Mouse (Mus musculus): ENCODE results near the gene Rps7. TPM values are rescaled to one million over a fixed set of nuclear protein-coding genes. Genes with fewer than 3 reads are reported as not detected.

Gene Rps7
- polyA plus RNA-seq, 1 experiment from 2014 or later: 621 TPM

DNA sequence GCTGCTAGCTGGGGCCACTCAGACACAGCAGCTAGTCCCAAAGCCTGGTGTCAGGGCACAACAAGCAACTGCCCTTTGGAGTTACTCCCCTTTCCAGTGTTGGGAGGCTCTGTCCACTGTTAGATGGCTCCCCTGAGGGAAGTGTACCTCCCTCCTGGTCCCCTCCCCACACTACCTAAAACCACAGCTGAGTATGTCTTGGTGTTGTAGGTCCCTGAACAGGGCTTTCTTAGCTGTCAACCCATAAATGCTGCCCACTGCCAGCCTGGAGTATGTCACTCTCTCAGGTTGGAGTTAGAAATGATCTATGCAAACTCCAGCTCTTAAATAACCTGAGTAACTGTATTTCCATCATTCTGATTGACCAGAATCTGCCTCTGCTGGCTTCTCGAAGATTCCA lies 13.1 kb downstream of the Rps7 start:
- Histone ChIP-seq H3K4me1 (replicated peaks; ENCODE audit: control insufficient read depth, insufficient read depth, low read length) (no peaks in the 10 kb centered on the region; the same call in 1 of the 2 replicates), H3K36me3 (replicated peaks; ENCODE audit: control insufficient read depth, insufficient read depth) (no peaks in the 10 kb centered on the region), H3K27me3 (ENCODE audit: control insufficient read depth, insufficient read depth, low read length) (no peaks in the 10 kb centered on the region), H3K27ac (no peak overlapping the region), H3K4me2 (replicated peaks) (no peak overlapping the region), H3K4me3 (replicated peaks; ENCODE audit: low read length) (no peak overlapping the region), H3K9ac (no peak overlapping the region), H3K9me3 (ENCODE audit: control insufficient read depth, low read length) (no peaks in the 10 kb centered on the region)
- ATAC-seq (ENCODE audit: low FRiP score) (no peak), DNase-seq (ENCODE audit: low spot score) (no peak)
- 86% methylated on average over 1 of the region's 1 CpGs for WGBS

DNA sequence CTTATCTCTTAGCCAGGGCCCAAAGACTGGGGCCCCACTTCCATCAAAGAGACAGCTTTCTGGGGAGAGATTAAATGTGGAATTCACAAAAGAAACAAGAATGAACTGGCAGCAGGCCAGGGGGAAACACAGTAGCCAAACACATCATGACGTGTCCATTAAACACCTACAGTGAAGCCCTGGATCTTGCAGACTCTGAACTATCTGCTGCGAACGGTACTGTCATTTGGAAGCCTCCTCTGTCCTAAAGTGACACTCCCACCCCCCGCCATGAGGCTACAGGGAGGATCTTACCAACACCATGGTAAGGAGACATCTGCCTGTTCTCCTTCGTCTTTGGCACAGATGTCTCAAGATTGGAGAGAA lies 13.6 kb downstream of the Rps7 start:
- no peak overlapping the region for H3K4me2 ChIP-seq (replicated peaks)
- no peaks in the 10 kb centered on the region for H3K9me3 ChIP-seq (ENCODE audit: control insufficient read depth, low read length)
- DNase-seq (ENCODE audit: low spot score): no peak
- no peak overlapping the region for H3K27ac ChIP-seq
- no peak overlapping the region for H3K9ac ChIP-seq
- ATAC-seq (ENCODE audit: low FRiP score): no peak
- no peaks in the 10 kb centered on the region for H3K27me3 ChIP-seq (ENCODE audit: control insufficient read depth, insufficient read depth, low read length)
- H3K4me3 ChIP-seq (replicated peaks; ENCODE audit: low read length): no peak overlapping the region
- no peaks in the 10 kb centered on the region; the same call in 1 of the 2 replicates for H3K4me1 ChIP-seq (replicated peaks; ENCODE audit: control insufficient read depth, insufficient read depth, low read length)
- H3K36me3 ChIP-seq (replicated peaks; ENCODE audit: control insufficient read depth, insufficient read depth): no peaks in the 10 kb centered on the region
- 52% methylated on average over 5 of the region's 5 CpGs for WGBS

- H3K9me3 ChIP-seq (ENCODE audit: control insufficient read depth, low read length): no peaks in the 10 kb centered on the region
- no peaks in the 10 kb centered on the region; the same call in 1 of the 2 replicates for H3K4me1 ChIP-seq (replicated peaks; ENCODE audit: control insufficient read depth, insufficient read depth, low read length)
- 23% methylated on average over 7 of the region's 7 CpGs for WGBS
- H3K4me3 ChIP-seq (replicated peaks; ENCODE audit: low read length): no peak overlapping the region
- H3K27me3 ChIP-seq (ENCODE audit: control insufficient read depth, insufficient read depth, low read length): no peaks in the 10 kb centered on the region
- H3K27ac ChIP-seq: no peak overlapping the region
- no peaks in the 10 kb centered on the region for H3K36me3 ChIP-seq (replicated peaks; ENCODE audit: control insufficient read depth, insufficient read depth)
- H3K4me2 ChIP-seq (replicated peaks): no peak overlapping the region
- DNase-seq (ENCODE audit: low spot score): no peak
- no peak overlapping the region for H3K9ac ChIP-seq
- no peak for ATAC-seq (ENCODE audit: low FRiP score)
Measured at GRCm38 (mm10) chr12:28621451-28622166, 14.1 kb downstream of the Rps7 start.

DNA sequence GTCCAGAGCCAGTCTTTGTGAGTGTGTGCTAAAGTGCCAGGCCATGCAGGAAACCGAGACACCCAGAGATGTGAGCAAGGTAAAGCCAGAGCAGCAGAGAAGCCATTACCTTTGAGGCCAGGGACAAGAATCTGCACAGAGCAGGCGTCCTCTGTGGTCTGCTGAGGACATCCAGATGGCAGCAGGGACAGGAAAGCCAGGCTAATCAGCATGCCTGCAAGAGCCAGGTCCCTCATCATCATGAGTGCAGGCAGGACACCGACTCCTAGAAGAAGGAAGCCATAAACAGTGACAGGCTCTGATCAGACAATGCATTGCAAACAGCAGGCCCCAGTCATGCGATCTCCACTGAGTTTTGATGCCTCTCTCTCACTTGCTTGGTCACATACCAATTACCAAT lies 18.5 kb downstream of the Rps7 start:
- H3K27me3 ChIP-seq (ENCODE audit: control insufficient read depth, insufficient read depth, low read length): no peaks in the 10 kb centered on the region
- no peak overlapping the region for H3K4me3 ChIP-seq (replicated peaks; ENCODE audit: low read length)
- H3K4me2 ChIP-seq (replicated peaks): no peak overlapping the region
- ATAC-seq (ENCODE audit: low FRiP score) (no peak), DNase-seq (ENCODE audit: low spot score) (no peak)
- H3K9ac ChIP-seq: no peak overlapping the region
- H3K27ac ChIP-seq: no peak overlapping the region
- no peaks in the 10 kb centered on the region; the same call in 1 of the 2 replicates for H3K4me1 ChIP-seq (replicated peaks; ENCODE audit: control insufficient read depth, insufficient read depth, low read length)
- no peaks in the 10 kb centered on the region for H3K36me3 ChIP-seq (replicated peaks; ENCODE audit: control insufficient read depth, insufficient read depth)
- WGBS: 77% methylated on average over 4 of the region's 4 CpGs
- H3K9me3 ChIP-seq (ENCODE audit: control insufficient read depth, low read length): no peaks in the 10 kb centered on the region

DNA sequence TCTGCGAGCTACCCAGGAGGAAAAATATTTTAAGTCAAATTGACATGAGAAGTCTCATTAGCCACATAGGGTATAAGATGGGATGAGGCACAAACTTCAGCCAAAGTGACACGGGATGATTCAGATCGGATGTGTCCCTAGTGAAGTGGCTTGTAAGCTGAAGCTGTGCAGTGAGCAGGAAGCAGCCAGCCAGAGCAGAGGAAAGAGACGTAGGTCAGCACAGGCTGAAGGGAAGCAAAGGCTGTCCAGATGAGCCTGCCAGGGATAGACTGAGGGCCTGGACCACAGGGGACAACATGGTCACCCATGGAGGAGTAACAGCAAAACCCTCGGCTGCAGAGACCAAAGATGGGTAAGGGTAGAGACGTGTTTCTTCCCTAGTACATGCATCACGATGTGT lies 21.4 kb downstream of the Rps7 start:
- H3K4me1 ChIP-seq (replicated peaks; ENCODE audit: control insufficient read depth, insufficient read depth, low read length): no peaks in the 10 kb centered on the region
- H3K27me3 ChIP-seq (ENCODE audit: control insufficient read depth, insufficient read depth, low read length): no peaks in the 10 kb centered on the region
- DNase-seq (ENCODE audit: low spot score) (no peak), ATAC-seq (ENCODE audit: low FRiP score) (no peak)
- H3K4me2 ChIP-seq (replicated peaks): no peak overlapping the region
- no peaks in the 10 kb centered on the region for H3K36me3 ChIP-seq (replicated peaks; ENCODE audit: control insufficient read depth, insufficient read depth)
- no peak overlapping the region for H3K27ac ChIP-seq
- no peaks in the 10 kb centered on the region for H3K9me3 ChIP-seq (ENCODE audit: control insufficient read depth, low read length)
- no peak overlapping the region for H3K9ac ChIP-seq
- WGBS: 70% methylated on average over 7 of the region's 7 CpGs
- no peak overlapping the region for H3K4me3 ChIP-seq (replicated peaks; ENCODE audit: low read length)

GRCm38 (mm10) chr12:28612391-28612790 lies 23.4 kb downstream of the Rps7 start:
- Histone ChIP-seq H3K4me3 (replicated peaks; ENCODE audit: low read length) (no peak overlapping the region), H3K27me3 (ENCODE audit: control insufficient read depth, insufficient read depth, low read length) (no peaks in the 10 kb centered on the region), H3K36me3 (replicated peaks; ENCODE audit: control insufficient read depth, insufficient read depth) (no peaks in the 10 kb centered on the region), H3K4me2 (replicated peaks) (no peak overlapping the region), H3K4me1 (replicated peaks; ENCODE audit: control insufficient read depth, insufficient read depth, low read length) (peaks cover 15% of the 10 kb centered on the region), H3K27ac (no peak overlapping the region), H3K9ac (no peak overlapping the region), H3K9me3 (ENCODE audit: control insufficient read depth, low read length) (no peaks in the 10 kb centered on the region)
- ATAC-seq (ENCODE audit: low FRiP score) (no peak), DNase-seq (ENCODE audit: low spot score) (no peak)
- WGBS: 62% methylated on average over 6 of the region's 6 CpGs

DNA sequence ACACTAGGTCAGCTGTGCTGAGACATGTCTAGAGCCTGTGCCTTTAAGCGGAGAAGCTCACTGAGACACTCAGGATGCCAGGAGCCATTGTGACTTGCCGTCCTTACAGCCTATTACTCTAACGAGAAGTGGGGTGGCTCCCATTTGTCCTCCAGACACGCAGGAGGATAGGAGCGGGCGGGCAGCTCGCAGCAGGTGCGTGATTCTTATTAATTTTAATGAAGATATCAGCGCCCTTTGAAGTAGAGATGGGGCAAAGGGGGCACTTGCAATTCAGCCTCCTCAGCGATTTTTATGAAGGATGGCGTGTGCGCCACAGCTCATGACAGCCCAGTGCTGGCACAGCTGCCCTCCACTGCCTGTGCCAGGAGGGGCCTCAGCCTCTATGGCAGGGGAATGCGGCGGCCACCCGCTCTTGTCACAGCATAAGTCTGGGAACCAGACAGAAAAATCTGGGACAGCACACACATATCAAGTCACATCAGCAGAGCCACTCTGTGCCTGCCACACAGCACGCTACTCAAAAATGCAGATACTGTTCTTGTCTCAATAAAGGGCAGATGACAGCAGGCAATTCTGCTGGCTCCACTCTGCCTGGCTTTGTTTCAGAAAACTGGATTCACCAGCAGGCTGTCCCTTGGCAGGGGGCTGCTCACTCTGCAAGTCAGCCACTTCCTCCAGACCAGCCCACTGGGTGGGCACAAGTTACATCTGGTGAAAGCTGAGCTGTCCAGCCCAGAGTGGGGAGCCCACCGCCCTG lies 28.0 kb downstream of the Rps7 start:
- DNase-seq (ENCODE audit: low spot score) (peak; percentile 61), ATAC-seq (ENCODE audit: low FRiP score) (peak; percentile 87)
- Histone ChIP-seq H3K27me3 (ENCODE audit: control insufficient read depth, insufficient read depth, low read length) (no peaks in the 10 kb centered on the region), H3K9ac (peak overlapping the region; percentile 49), H3K4me1 (replicated peaks; ENCODE audit: control insufficient read depth, insufficient read depth, low read length) (peaks cover 18% of the 10 kb centered on the region), H3K4me3 (replicated peaks; ENCODE audit: low read length) (no peak overlapping the region; the same call in 1 of the 2 replicates), H3K4me2 (replicated peaks) (peak overlapping the region; percentile 44), H3K9me3 (ENCODE audit: control insufficient read depth, low read length) (no peaks in the 10 kb centered on the region), H3K36me3 (replicated peaks; ENCODE audit: control insufficient read depth, insufficient read depth) (no peaks in the 10 kb centered on the region), H3K27ac (peak overlapping the region; percentile 89)
- 22% methylated on average over 17 of the region's 17 CpGs for WGBS

- H3K36me3 ChIP-seq (replicated peaks; ENCODE audit: control insufficient read depth, insufficient read depth): no peaks in the 10 kb centered on the region
- 38% methylated on average over 1 of the region's 1 CpGs for WGBS
- no peak for ATAC-seq (ENCODE audit: low FRiP score)
Measured at GRCm38 (mm10) chr12:28603494-28603893, 32.3 kb downstream of the Rps7 start.

GRCm38 (mm10) chr12:28602259-28602658 lies 33.5 kb downstream of the Rps7 start:
- ATAC-seq (ENCODE audit: low FRiP score): peak; percentile 81

More at GRCm38 (mm10) chr12:28603494-28603893, 32.3 kb downstream of the Rps7 start:
- H3K4me3 ChIP-seq (replicated peaks; ENCODE audit: low read length): no peak overlapping the region
- peaks cover 18% of the 10 kb centered on the region for H3K4me1 ChIP-seq (replicated peaks; ENCODE audit: control insufficient read depth, insufficient read depth, low read length)
- no peak overlapping the region for H3K4me2 ChIP-seq (replicated peaks)
- H3K27ac ChIP-seq: no peak overlapping the region
- no peaks in the 10 kb centered on the region for H3K27me3 ChIP-seq (ENCODE audit: control insufficient read depth, insufficient read depth, low read length)
- no peak overlapping the region for H3K9ac ChIP-seq
- H3K9me3 ChIP-seq (ENCODE audit: control insufficient read depth, low read length): no peaks in the 10 kb centered on the region
- no peak for DNase-seq (ENCODE audit: low spot score)

More at GRCm38 (mm10) chr12:28602259-28602658, 33.5 kb downstream of the Rps7 start:
- H3K27ac ChIP-seq: 0 out of 2 replicates have a peak overlapping the region, but pooled peaks have one; percentile 9
- no peaks in the 10 kb centered on the region for H3K27me3 ChIP-seq (ENCODE audit: control insufficient read depth, insufficient read depth, low read length)
- no peaks in the 10 kb centered on the region for H3K36me3 ChIP-seq (replicated peaks; ENCODE audit: control insufficient read depth, insufficient read depth)
- no peak overlapping the region for H3K4me3 ChIP-seq (replicated peaks; ENCODE audit: low read length)
- no peak overlapping the region for H3K9ac ChIP-seq
- peak; percentile 38 for DNase-seq (ENCODE audit: low spot score)
- H3K4me2 ChIP-seq (replicated peaks): no peak overlapping the region
- H3K4me1 ChIP-seq (replicated peaks; ENCODE audit: control insufficient read depth, insufficient read depth, low read length): peaks cover 10% of the 10 kb centered on the region; the same call in 1 of the 2 replicates
- WGBS: 27% methylated on average over 4 of the region's 4 CpGs
- H3K9me3 ChIP-seq (ENCODE audit: control insufficient read depth, low read length): no peaks in the 10 kb centered on the region
